Mouse (Mus musculus) heart, postnatal 36 days (tissue): Measurements from ENCODE around the gene Tmem101. TPM values are rescaled to one million over a fixed set of nuclear protein-coding genes. Genes with fewer than 3 reads are reported as not detected.

Experiments
- DNase-seq, 2 experiments: peaks; one replicate each; pipeline ENCODE4 v3.0.0; 2021 to 2022
- intact Hi-C: fragments of 180-260 bp; cut with DNase I; formaldehyde crosslinking; loops from one replicate; pipeline ENCODE4 v1.15.1; 2025
- total RNA-seq, 2 experiments: library from RNA; stranded (reverse); gene quantifications; 2 replicates each; pipeline ENCODE4 v1.2.3; 2021

Tmem101 gene
- total RNA-seq, result 10 to 100 TPM; 13.0 to 13.7 TPM

- peak; percentile 91 to 92 for DNase-seq
- intact Hi-C loops, result loop anchor here (2.0 kb wide), 2 partner anchors 29 to 111 kb away; partner anchors contain the start of gene Lsm12
Observed at GRCm38 (mm10) chr11:102156039-102156785, at the start of gene Tmem101. Tmem101 (minus strand) TSS chr11:102156404.

GRCm38 (mm10) chr11:102201408-102201821 lies 45.2 kb upstream of the Tmem101 start:
- intact Hi-C loops, result loop anchor here (5.0 kb wide), 1 partner anchor 46 kb away; the partner anchor contains the start of gene BC030867
- DNase-seq, result no peak

GRCm38 (mm10) chr11:102199856-102200255 lies 43.7 kb upstream of the Tmem101 start:
- DNase-seq, result no peak
- intact Hi-C loops, result loop anchor here (5.0 kb wide), 1 partner anchor 47 kb away; the partner anchor contains the start of gene BC030867

- intact Hi-C loops, result no loop called here
- no peak for DNase-seq
Observed at GRCm38 (mm10) chr11:102198245-102198644, 42.0 kb upstream of the Tmem101 start.

- intact Hi-C loops, result no loop called here
- DNase-seq, result no peak
Observed at GRCm38 (mm10) chr11:102196018-102196797, 40.0 kb upstream of the Tmem101 start.

- intact Hi-C loops, result loop anchor here (2.0 kb wide), 1 partner anchor 15 kb away; no protein-coding TSS in a partner anchor
- DNase-seq, result no peak
Observed at GRCm38 (mm10) chr11:102193657-102194440, 37.6 kb upstream of the Tmem101 start.

GRCm38 (mm10) chr11:102190848-102191247 lies 34.6 kb upstream of the Tmem101 start:
- no peak for DNase-seq
- intact Hi-C loops, result loop anchor here (2.0 kb wide), 1 partner anchor 34 kb away; no protein-coding TSS in a partner anchor

- peak; percentile 86 to 93 for DNase-seq
- intact Hi-C loops, result loop anchor here (2.0 kb wide), 2 partner anchors 35 to 41 kb away; partner anchors contain the start of gene Hdac5
Observed at GRCm38 (mm10) chr11:102189461-102190436, 33.5 kb upstream of the Tmem101 start, which contains the start of gene G6pc3. G6pc3 (plus strand) TSS chr11:102189620.

GRCm38 (mm10) chr11:102188980-102189379 lies 32.8 kb upstream of the Tmem101 start:
- intact Hi-C loops, result loop anchor here (2.0 kb wide), 1 partner anchor 42 kb away; the partner anchor contains the start of gene Hdac5
- DNase-seq, result no peak

- intact Hi-C loops, result no loop called here
- no peak for DNase-seq
Observed at GRCm38 (mm10) chr11:102186235-102186634, 30.0 kb upstream of the Tmem101 start.

GRCm38 (mm10) chr11:102185677-102186076 lies 29.5 kb upstream of the Tmem101 start:
- intact Hi-C loops, result loop anchor here (2.0 kb wide), 1 partner anchor 29 kb away; the partner anchor contains the start of gene Tmem101
- no peak for DNase-seq

GRCm38 (mm10) chr11:102184646-102185495 lies 28.7 kb upstream of the Tmem101 start, which contains the start of gene Lsm12:
Lsm12 (minus strand) TSS chr11:102185296.
- intact Hi-C loops, result loop anchor here (2.0 kb wide), 1 partner anchor 28 kb away; the partner anchor contains the start of gene Tmem101
- DNase-seq, result peak; percentile 98 to 99

- no peak for DNase-seq
Observed at GRCm38 (mm10) chr11:102184253-102184645, 28.0 kb upstream of the Tmem101 start.

GRCm38 (mm10) chr11:102179836-102180235 lies 23.6 kb upstream of the Tmem101 start:
- DNase-seq, result no peak
- intact Hi-C loops, result no loop called here

More at GRCm38 (mm10) chr11:102184253-102184645, 28.0 kb upstream of the Tmem101 start:
- intact Hi-C loops, result loop anchor here (2.0 kb wide), 1 partner anchor 27 kb away; the partner anchor contains the start of gene Tmem101

- intact Hi-C loops, result no loop called here
- no peak for DNase-seq
Observed at GRCm38 (mm10) chr11:102168689-102169088, 12.5 kb upstream of the Tmem101 start.

- intact Hi-C loops, result no loop called here
- no peak for DNase-seq
Observed at GRCm38 (mm10) chr11:102167539-102167938, 11.3 kb upstream of the Tmem101 start.

- intact Hi-C loops, result no loop called here
- no peak for DNase-seq
Observed at GRCm38 (mm10) chr11:102165971-102166722, 9.9 kb upstream of the Tmem101 start.
